Mouse (Mus musculus) liver, adult 10 weeks (tissue): Measurements from ENCODE around the gene Gzmg. TPM values are rescaled to one million over a fixed set of nuclear protein-coding genes. Genes with fewer than 3 reads are reported as not detected.

Experiments
- polyA plus RNA-seq: library from polyadenylated mRNA; stranded (reverse); fragments of 350-450 nt; fragmentation: Illumina TruSeq; extraction: RNeasy Lipid Tissue Mini Kit (QIAGEN cat#74804); gene quantifications from one replicate; pipeline ENCODE4 v1.2.3, GENCODE M21; 2014; ENCODE audit warnings: low read depth, low replicate concordance

Gene Gzmg
- polyA plus RNA-seq, result not detected

DNA sequence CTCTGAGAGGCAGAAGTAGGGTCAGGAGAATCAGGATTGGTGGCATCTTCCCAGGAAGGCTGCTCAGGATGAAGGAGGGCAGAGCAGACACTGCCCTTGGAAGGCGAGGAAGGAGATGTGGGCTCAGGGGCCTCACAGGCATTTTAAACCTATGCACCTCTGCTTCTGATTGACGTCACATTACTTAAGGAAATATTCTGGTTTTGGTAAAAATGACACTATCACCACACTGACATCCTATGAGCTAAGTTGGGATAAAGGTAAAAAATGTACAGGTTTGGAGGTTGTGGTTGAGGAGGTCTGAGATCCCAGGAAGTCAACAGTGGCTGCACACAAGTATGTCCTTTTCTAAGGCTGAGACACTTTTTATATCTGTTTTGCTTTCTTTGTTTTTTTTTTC lies at the start of gene Gzmg:
Gene Gzmg, minus strand, starts transcription at position 101 of the 400 bp plus-strand sequence.

DNA sequence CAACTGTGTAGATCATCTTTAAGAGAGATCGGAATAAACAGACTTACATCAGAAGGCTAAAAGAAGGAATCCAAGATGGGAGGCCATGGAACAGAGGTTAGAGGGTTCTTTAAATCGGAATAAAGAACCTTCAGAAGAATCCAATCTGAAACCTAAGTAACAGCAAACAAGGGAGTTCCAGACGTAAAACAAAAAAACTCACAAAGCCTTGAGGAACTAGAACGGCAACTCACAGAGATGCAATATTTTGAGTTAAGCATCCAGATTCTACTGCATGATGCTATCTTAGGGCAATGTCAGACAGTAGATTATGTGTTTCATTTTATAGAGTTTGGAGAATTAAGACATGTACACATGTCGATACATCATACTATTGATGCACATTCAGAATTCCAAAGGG lies 15.1 kb upstream of the Gzmg start, which contains the start of gene Gzmn:
Gene Gzmn, minus strand, starts transcription at position 101 of the 400 bp plus-strand sequence.

GRCm38 (mm10) chr14:56132508-56132907 lies 26.9 kb downstream of the Gzmg start, which contains the start of gene Gzmd:
Gzmd (minus strand) TSS chr14:56132608.

DNA sequence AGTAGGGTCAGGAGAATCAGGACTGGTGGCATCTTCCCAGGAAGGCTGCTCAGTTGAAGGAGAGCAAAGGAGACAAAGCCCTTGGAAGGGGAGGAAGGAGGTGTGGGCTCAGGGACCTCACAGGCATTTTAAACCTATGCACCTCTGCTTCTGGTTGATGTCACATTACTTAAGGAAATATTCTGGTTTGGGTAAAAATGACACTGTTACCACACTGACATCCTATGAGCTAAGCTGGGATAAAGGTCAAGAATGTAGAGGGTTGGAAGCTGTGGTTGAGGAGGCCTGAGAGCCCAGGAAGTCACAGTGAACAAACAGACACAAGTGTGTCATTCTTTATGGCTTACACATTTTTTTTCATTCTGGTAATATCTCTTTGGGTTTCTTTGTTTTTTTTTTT lies 38.9 kb downstream of the Gzmg start, which contains the start of gene Gzme:
Gene Gzme, minus strand, starts transcription at position 101 of the 400 bp plus-strand sequence.

Other genes with a start within 250 kb of the Gzmg start
- gene Cma1, start 214.9 kb downstream of the Gzmg start, polyA plus RNA-seq, result not detected
- gene Cma2, start 208.6 kb downstream of the Gzmg start, polyA plus RNA-seq, result not detected
- not detected for gene Mcpt1, start 141.6 kb downstream of the Gzmg start, polyA plus RNA-seq
- gene Mcpt9, start 129.1 kb downstream of the Gzmg start, polyA plus RNA-seq, result not detected
- gene Mcpt2, start 117.5 kb downstream of the Gzmg start, polyA plus RNA-seq, result not detected
- not detected for gene Mcpt4, start 97.3 kb downstream of the Gzmg start, polyA plus RNA-seq
- not detected for gene Mcpt8, start 74.3 kb downstream of the Gzmg start, polyA plus RNA-seq
- gene Ctsg, start 57.0 kb downstream of the Gzmg start, polyA plus RNA-seq, result not detected
- not detected for gene Gzme, start 39.0 kb downstream of the Gzmg start, polyA plus RNA-seq
- gene Gzmd, start 27.0 kb downstream of the Gzmg start, polyA plus RNA-seq, result not detected
- not detected for gene Gzmn, start 15.0 kb upstream of the Gzmg start, polyA plus RNA-seq
- gene Gzmf, start 51.8 kb upstream of the Gzmg start, polyA plus RNA-seq, result not detected
- gene Gzmc, start 75.1 kb upstream of the Gzmg start, polyA plus RNA-seq, result not detected
- gene Gzmb, start 102.7 kb upstream of the Gzmg start, polyA plus RNA-seq, result 1.1 TPM
- not detected for gene Atp12a, start 205.5 kb upstream of the Gzmg start, polyA plus RNA-seq
- gene Rnf17, start 243.0 kb upstream of the Gzmg start, polyA plus RNA-seq, result 0.45 TPM